Mouse (Mus musculus): ENCODE measurements around the gene Hist2h2be. TPM values are rescaled to one million over a fixed set of nuclear protein-coding genes. Genes with fewer than 3 reads are reported as not detected.
A peak's percentile ranks its signal among the peaks of the same experiment; 100 is the strongest.
"Not testable (repeated sequence)": the region's sequence is repeated elsewhere in the genome, so short reads cannot be mapped to it uniquely, and the experiment has no call there.

Hist2h2be gene
- polyA plus RNA-seq, 1 experiment from 2014 or later, result 8.6 TPM

DNA sequence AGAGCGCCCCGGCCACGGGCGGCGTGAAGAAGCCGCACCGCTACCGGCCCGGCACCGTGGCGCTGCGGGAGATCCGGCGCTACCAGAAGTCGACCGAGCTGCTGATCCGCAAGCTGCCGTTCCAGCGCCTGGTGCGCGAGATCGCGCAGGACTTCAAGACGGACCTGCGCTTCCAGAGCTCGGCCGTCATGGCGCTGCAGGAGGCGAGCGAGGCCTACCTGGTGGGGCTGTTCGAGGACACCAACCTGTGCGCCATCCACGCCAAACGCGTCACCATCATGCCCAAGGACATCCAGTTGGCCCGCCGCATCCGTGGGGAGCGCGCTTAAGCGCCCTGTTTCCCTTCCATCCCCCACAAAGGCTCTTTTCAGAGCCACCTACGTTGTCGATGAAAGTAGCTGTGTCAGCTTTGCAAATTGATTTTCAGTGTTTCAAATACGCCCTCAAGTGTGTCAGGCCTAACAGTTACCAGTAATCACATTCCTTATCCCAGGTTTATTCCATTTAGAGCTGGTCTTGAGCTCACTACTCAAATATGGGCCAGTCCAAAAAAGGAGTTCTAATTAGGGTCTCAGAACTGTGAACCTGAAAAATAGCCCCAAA is 48.0 kb downstream of the Hist2h2be start:
- peaks cover 17% of the 10 kb centered on the region; the same call in 1 of the 2 replicates for H3K4me1 ChIP-seq (ENCODE audit: control insufficient read depth, insufficient read depth, low read length)
- DNase-seq (ENCODE audit: low spot score) (peak; percentile 53), ATAC-seq (ENCODE audit: insufficient read depth, low FRiP score, low TSS enrichment) (peak; percentile 54)
- 0% methylated on average over 9 of the region's 44 CpGs for WGBS
- peak overlapping the region; percentile 75 for H3K9ac ChIP-seq (ENCODE audit: low read length)
- H3K4me3 ChIP-seq (ENCODE audit: low read depth, low read length), result peak overlapping the region; percentile 48
- H3K27ac ChIP-seq (ENCODE audit: low read depth, low read length), result peak overlapping the region; percentile 95
- not testable (repeated sequence) for H3K36me3 ChIP-seq (ENCODE audit: control insufficient read depth, insufficient read depth, low read length); H3K9me3 ChIP-seq (ENCODE audit: control insufficient read depth, low read length); H3K27me3 ChIP-seq (ENCODE audit: control insufficient read depth, insufficient read depth, low read length)
- peak overlapping the region; percentile 88 for H3K4me2 ChIP-seq (ENCODE audit: low read depth)

DNA sequence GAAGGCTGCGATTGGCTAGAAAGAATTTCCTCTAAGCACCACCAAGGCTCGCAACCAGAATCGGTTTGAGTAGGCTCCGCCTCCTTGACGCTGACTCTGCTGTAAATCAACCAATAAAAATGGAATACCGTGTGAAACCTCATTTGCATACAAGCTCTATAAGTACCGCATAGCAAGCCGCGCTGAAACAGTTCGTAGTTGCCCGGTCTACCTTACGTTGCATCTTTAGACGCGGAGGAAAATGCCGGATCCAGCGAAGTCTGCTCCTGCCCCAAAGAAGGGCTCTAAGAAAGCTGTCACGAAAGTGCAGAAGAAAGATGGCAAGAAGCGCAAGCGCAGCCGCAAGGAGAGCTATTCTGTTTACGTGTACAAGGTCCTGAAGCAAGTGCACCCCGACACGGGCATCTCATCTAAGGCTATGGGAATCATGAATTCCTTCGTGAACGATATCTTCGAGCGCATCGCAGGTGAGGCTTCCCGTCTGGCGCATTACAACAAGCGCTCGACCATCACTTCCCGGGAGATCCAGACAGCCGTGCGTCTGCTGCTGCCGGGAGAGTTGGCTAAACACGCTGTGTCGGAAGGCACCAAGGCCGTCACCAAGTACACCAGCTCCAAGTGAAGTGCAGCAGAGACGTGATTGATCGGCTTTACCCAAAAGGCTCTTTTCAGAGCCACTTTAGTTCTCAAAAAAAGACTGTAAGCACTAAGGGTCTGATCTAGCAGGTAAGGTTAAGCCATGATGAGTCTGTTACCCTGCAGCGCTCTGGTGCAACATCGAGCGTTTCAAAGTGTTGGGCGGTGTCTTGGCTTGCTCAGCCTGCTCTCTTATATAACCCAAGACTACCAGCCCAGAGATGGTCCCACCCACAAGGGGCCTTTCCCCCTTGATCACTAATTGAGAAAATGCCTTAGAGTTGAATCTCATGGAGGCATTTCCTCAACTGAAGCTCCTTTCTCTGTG is 48.9 kb downstream of the Hist2h2be start, which contains the start of gene Hist2h2bb:
Gene Hist2h2bb (plus strand): TSS at position 242 of the 964 bp plus-strand sequence.
- no peaks in the 10 kb centered on the region for H3K9me3 ChIP-seq (ENCODE audit: control insufficient read depth, low read length)
- DNase-seq (ENCODE audit: low spot score), result peak; percentile 92
- H3K27me3 ChIP-seq (ENCODE audit: control insufficient read depth, insufficient read depth, low read length), result no peaks in the 10 kb centered on the region
- peak within 1 kb of the TSS; percentile 95 for H3K27ac ChIP-seq (ENCODE audit: low read depth, low read length)
- peak within 1 kb of the TSS; percentile 88 for H3K4me2 ChIP-seq (ENCODE audit: low read depth)
- H3K4me1 ChIP-seq (ENCODE audit: control insufficient read depth, insufficient read depth, low read length), result 0 out of 2 replicates have a peak, but pooled peaks cover 9% of the 10 kb centered on the region
- no peaks in the 10 kb centered on the region for H3K36me3 ChIP-seq (ENCODE audit: control insufficient read depth, insufficient read depth, low read length)
- under 1% methylated on average over 45 of the region's 45 CpGs for WGBS
- peak; percentile 94 for ATAC-seq (ENCODE audit: insufficient read depth, low FRiP score, low TSS enrichment)
- peak within 1 kb of the TSS; percentile 75 for H3K9ac ChIP-seq (ENCODE audit: low read length)
- peak within 1 kb of the TSS; percentile 48 for H3K4me3 ChIP-seq (ENCODE audit: low read depth, low read length)

Small RNA genes within 50 kb of the gene (microRNA-seq; reads per million reads assigned to microRNA genes)
- not detected for gene Gm44492
- gene Gm47311, result not detected
- not detected for gene Gm47313

Other genes starting within 250 kb of the Hist2h2be start
- 72.8 and 79.5 TPM in 2 replicates for gene Plekho1, start 225.1 kb upstream of the Hist2h2be start, polyA plus RNA-seq (2014; fragmentation: Nextera tagmentation; extraction: Ambion mirVana)
- 31.0 and 32.2 TPM in 2 replicates for gene Vps45, start 162.7 kb upstream of the Hist2h2be start, polyA plus RNA-seq (2014; fragmentation: Nextera tagmentation; extraction: Ambion mirVana)
- gene Otud7b, start 116.6 kb upstream of the Hist2h2be start, polyA plus RNA-seq (2014; fragmentation: Nextera tagmentation; extraction: Ambion mirVana), result 9.0 and 11.4 TPM in 2 replicates
- 7.1 and 11.7 TPM in 2 replicates for gene Mtmr11, start 59.1 kb upstream of the Hist2h2be start, polyA plus RNA-seq (2014; fragmentation: Nextera tagmentation; extraction: Ambion mirVana)
- 233 TPM in 2 replicates for gene Sf3b4, start 48.8 kb upstream of the Hist2h2be start, polyA plus RNA-seq (2014; fragmentation: Nextera tagmentation; extraction: Ambion mirVana)
- gene Sv2a, start 40.0 kb upstream of the Hist2h2be start, polyA plus RNA-seq (2014; fragmentation: Nextera tagmentation; extraction: Ambion mirVana), result 14.1 and 14.5 TPM in 2 replicates
- gene Bola1, start 1.4 kb upstream of the Hist2h2be start, polyA plus RNA-seq (2014; fragmentation: Nextera tagmentation; extraction: Ambion mirVana), result 63.3 and 70.4 TPM in 2 replicates
- 2.4 TPM in 1 of 2 replicates, not detected in the other for gene Hist2h2ab, start 1.3 kb upstream of the Hist2h2be start, polyA plus RNA-seq (2014; fragmentation: Nextera tagmentation; extraction: Ambion mirVana)
- gene Hist2h2ac, start 239 bp upstream of the Hist2h2be start, polyA plus RNA-seq (2014; fragmentation: Nextera tagmentation; extraction: Ambion mirVana), result 7.8 and 12.7 TPM in 2 replicates
- gene Hist2h3c2, start 18.0 kb downstream of the Hist2h2be start, polyA plus RNA-seq (2014; fragmentation: Nextera tagmentation; extraction: Ambion mirVana), result 5.8 and 6.7 TPM in 2 replicates
- 24.5 and 46.0 TPM in 2 replicates for gene Hist2h2aa2, start 19.2 kb downstream of the Hist2h2be start, polyA plus RNA-seq (2014; fragmentation: Nextera tagmentation; extraction: Ambion mirVana)
- 11.4 and 24.5 TPM in 2 replicates for gene Hist2h2aa1, start 24.4 kb downstream of the Hist2h2be start, polyA plus RNA-seq (2014; fragmentation: Nextera tagmentation; extraction: Ambion mirVana)
- 0.42 TPM in 1 of 2 replicates, not detected in the other for gene Hist2h3c1, start 25.6 kb downstream of the Hist2h2be start, polyA plus RNA-seq (2014; fragmentation: Nextera tagmentation; extraction: Ambion mirVana)
- gene Hist2h4, start 42.2 kb downstream of the Hist2h2be start, polyA plus RNA-seq (2014; fragmentation: Nextera tagmentation; extraction: Ambion mirVana), result 5.8 and 5.9 TPM in 2 replicates
- 55.7 and 56.1 TPM in 2 replicates for gene Hist2h3b, start 47.5 kb downstream of the Hist2h2be start, polyA plus RNA-seq (2014; fragmentation: Nextera tagmentation; extraction: Ambion mirVana)
- gene Hist2h2bb, start 48.6 kb downstream of the Hist2h2be start, polyA plus RNA-seq (2014; fragmentation: Nextera tagmentation; extraction: Ambion mirVana), result 17.3 and 22.2 TPM in 2 replicates
- gene Fcgr1, start 72.8 kb downstream of the Hist2h2be start, polyA plus RNA-seq (2014; fragmentation: Nextera tagmentation; extraction: Ambion mirVana), result 0.80 and 2.5 TPM in 2 replicates
- gene BC107364, start 231.2 kb downstream of the Hist2h2be start, polyA plus RNA-seq (2014; fragmentation: Nextera tagmentation; extraction: Ambion mirVana), result not detected in 2 replicates